Mouse (Mus musculus) thymus, postnatal 25 days (tissue): ENCODE results near the gene Add3.

Source experiments
- DNase-seq: peaks from one replicate; pipeline ENCODE4 v3.0.0; 2022

The Add3 gene

DNA sequence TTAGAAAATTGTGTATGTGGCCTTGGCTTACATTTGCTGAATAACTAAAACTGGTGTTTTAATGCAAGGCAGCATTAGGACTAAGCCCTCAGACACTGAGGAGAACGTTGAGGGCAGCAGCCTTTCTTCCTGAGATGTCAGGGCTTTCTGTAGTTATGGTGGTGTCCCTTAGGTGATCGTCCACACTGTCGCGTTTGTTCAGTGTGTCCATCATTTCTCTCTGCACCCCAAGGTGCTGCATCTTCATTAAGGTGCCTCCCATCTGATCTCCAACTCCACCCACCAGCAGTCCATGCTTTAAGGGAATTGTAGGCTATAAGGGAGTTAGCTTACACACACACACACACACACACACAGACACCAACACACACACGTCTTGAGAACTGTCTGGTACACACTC is 28.3 kb downstream of the Add3 start:
- no peak for DNase-seq

DNA sequence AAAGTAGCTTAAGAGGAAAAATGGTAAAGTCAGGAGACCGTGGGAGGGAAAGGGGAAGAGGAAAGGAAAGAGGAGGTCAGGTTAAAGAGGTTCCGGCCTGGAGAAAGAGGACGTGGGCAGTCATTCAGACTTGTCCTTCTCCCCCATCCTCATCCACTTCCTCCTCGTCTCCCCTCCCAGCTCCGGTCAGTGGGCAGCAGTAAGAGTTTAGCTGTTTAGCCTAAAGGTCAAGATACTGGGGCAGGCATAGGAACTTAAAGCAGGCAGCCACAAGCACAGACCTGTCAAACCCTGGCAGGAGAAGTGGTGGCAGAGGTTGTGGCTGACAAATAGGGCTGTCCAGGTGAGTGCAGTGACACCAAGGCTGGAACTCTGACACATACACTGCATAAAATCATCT is 30.4 kb downstream of the Add3 start:
- no peak for DNase-seq

DNA sequence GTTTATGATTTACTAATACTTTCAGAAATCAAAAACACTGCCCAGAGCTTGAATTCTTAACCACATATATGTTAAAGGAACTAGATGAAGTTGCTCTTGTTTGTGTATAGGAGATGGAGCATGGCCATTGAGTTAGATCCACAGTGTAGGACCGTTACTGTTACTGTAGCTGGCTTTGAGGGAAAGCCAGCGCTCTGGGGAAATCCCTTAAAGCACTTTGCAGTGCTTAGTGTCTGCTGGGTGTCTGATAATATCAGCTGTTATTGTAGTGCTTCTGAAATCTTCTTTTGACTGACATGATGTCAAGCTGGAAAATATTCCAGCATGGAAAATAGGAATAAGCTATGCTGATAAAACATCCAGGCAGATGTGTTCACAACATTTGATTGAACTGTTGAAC is 33.8 kb downstream of the Add3 start:
- DNase-seq: no peak

DNA sequence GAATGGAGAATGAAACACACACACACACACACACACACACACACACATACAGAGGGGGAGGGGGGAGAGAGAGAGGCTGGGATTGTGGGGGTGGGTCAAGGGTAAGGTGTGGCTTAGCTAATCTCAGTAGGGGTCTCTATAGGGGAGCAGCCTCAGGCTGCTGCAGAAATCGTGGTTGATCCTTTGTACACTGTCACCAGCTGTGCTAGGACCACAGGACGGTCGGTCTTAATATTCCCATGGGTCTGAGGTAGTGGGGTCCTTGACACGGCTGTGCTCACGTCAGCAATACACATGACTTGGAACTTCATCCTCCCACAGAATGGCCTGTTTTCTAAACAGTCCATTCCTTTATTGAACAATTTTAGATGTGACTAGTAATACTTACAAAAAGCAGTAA is 35.3 kb downstream of the Add3 start:
- DNase-seq: no peak

- DNase-seq: no peak
Observed at GRCm38 (mm10) chr19:53176518-53176917, 36.3 kb downstream of the Add3 start.

DNA sequence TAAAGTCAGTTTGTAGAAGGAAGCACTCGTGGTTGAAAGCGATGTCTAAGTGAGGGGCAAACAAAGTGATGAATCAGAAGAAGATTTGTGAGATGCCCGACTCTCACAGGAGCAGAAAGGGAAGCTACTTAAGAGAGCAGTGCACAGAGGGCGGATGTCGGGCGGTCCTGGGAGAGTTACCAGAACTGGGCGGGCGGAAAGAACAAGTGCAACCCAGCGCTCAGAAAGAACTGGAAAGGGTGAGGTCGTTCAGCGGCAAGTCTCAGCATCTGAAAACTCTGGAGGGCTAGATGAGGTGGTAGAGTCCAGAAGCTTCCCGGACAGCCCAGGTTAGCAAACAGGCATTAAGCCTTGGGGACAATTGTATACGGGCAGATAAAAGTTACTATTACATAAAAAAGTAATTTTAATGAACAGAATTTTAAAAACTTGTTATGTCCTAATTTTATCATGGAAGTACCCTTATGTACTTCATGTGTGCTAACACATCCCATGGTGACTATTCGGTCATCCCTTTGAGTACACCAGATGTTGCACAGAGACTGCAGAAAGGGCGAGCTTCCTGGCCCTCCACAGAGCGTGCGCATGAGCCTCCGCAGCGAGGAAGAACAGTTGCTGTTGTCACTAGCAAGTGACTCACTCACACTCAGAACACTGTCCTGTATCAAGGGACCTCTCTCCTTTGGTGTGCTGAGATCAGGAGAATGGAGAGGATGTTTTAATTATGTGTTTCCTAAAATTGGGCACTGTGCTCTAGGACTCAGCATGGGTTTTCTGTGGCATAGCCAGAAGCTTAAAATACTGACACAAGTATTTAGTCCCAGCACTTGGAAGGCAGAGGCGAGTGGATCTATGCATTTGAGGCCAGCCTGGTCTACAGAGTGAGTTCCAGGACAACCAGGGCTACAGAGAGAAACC is 38.6 kb downstream of the Add3 start:
- no peak for DNase-seq

- DNase-seq: no peak
Observed at GRCm38 (mm10) chr19:53180168-53180803, 40.0 kb downstream of the Add3 start.

GRCm38 (mm10) chr19:53181003-53181861 is 41.0 kb downstream of the Add3 start:
- DNase-seq: no peak

DNA sequence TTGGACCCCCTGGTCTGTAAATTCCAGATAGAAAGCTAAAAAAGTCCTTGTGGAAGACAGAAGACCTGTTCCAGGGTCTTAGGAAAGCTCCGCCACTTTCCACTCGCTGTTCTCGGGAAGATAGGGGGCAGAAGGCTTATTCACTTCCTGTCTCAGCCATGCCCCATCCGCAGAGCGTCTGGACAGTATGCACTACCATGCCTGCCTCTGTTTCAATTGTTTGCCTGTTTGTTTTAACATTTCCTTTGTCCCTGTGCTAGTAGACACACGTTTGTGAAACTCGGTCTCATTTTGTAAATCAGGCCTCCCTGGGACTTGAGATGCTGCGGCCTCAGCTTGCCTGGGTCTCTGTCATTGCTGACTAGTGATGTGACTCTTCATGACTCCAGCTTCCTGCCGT is 43.4 kb downstream of the Add3 start:
- DNase-seq: no peak

DNA sequence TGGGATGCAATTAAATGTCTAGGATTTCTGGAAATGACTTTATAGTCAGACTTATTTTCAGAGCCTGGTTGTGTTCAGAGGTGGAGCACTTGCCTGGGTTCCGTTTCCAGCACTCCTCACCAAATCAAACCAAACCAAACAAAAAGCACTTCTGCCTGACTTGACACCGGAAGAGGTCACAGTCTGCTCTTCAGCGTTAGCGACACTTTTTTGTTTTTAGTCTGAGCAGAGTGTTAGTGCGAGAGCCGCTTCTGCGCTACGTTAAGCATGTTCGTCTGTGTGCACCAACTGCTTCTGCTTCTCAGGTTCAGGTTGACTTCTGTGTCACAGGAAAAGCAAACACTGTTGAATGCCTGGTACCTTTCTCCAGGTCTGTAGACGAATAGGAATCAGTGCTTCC is 44.0 kb downstream of the Add3 start:
- peak; percentile 56 for DNase-seq

GRCm38 (mm10) chr19:53184911-53185310 is 44.7 kb downstream of the Add3 start:
- no peak for DNase-seq

DNA sequence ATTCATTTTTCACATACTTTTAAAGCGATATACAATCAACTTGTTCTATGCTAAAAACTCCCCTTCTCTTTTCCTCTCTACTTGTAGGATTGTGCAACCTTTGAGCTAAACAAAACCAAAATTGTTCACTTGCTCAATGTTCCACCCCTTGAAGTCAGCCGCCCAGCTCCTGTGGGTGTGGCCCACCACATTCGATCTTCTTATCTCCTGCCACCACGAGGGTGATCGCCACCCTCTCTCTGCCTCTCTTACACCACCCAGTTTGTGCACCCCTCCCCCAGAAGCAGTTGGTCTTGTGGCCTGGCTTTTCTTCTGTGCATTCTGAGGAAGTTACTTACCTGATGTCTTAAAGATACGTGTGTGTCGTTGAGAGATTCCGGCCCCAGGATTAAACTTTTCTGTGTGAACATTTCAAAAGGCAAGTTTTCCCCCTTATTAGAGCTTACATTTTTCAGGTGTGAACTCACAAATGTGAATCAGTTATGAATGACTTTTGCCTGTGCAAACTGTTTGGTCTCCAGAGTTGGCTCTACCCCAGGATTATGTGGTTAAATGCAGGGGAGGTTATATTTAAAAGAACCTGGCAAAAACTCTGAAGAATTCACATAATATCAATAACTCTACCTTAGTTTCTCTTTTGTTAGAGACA is 45.4 kb downstream of the Add3 start:
- DNase-seq: peak; percentile 74

- no peak for DNase-seq
Observed at GRCm38 (mm10) chr19:53186456-53186855, 46.2 kb downstream of the Add3 start.

- peak; percentile 39 for DNase-seq
Observed at GRCm38 (mm10) chr19:53187533-53187932, 47.3 kb downstream of the Add3 start.

- no peak for DNase-seq
Observed at GRCm38 (mm10) chr19:53188186-53188585, 47.9 kb downstream of the Add3 start.

GRCm38 (mm10) chr19:53188724-53189220 is 48.5 kb downstream of the Add3 start:
- no peak for DNase-seq

DNA sequence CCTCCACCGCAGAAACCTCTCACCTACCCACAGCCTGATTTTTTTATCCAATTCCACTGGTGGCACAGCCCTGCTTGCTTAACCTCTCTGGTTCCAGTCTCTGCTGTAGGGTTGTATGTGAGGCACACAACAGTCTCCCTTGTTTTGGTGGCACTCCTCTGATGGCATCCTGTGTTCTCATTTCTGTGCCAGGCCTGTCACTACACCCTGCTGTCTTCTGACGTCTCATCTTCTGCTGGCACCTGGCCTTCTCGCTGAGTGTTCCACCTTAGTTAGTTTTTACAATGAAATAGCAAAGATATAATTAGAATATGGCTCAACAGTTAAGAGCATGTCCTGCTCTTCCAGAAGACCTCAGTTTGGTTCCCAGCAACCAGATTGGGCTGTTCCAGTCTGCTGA is 49.5 kb downstream of the Add3 start:
- no peak for DNase-seq

DNA sequence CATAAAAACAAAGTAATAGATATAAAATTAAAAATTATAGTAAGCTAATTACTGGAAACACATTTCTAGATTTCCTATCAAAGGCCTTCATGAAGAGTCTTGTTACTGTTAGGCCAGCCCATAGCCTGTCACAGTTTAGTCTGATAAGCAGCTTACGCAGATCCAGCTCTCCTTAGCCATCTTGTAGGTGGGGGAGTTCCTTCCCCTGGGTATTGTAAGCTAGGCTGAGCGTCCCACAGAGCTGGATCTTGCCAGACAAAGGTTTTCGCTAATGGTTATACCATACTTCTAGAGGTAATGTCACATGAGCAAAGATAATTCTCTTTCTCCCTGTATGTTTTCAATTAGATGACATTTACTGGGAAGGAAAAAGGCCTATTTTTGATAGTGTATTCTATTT is 50.0 kb downstream of the Add3 start:
- no peak for DNase-seq

DNA sequence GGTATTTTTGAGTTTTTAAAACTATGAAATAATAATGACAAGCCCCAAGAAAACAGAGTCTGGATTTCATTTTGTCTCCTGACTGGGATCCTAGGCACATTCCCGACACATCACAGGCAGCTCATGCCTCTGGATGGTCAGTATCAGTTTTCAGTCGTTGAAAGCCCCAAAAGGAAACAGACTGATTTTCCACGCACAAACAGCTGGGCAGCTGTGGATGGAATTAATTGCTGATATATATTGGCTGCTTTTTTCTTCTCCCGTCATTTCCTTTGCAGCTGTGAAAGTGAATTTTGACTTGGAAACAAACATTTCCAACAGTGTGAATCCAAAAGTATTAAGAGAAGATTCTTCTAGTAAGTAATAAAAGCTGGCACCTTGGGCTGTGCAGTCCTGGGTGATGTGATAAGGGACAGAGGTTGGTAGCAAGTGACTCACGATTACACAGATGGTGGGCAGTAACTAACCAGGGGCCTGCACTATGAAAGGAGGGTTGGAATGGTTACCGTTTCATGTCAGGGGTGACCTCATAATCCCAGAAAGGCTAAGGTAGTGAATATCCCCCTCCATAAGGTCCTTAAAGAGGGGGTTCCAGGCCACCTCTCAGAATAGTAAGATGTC is 51.7 kb downstream of the Add3 start:
- no peak for DNase-seq

- no peak for DNase-seq
Observed at GRCm38 (mm10) chr19:53193190-53193589, 52.9 kb downstream of the Add3 start.

- peak; percentile 64 for DNase-seq
Observed at GRCm38 (mm10) chr19:53193964-53194582, 53.8 kb downstream of the Add3 start.
